Comparison of ENCODE assay signal across 51 mouse cellular contexts in genomic region chr14:32141723-32142122, GRCm38 (mm10). TPM values are rescaled to one million over a fixed set of nuclear protein-coding genes. Genes with fewer than 3 reads are reported as not detected.
"Had no signal": no experiment of that assay in that cellular context is flagged by ENCODE, and none has a peak within 500 bp of the region (broad histone marks: within the 10 kb centered on the region; RNA-seq: fewer than 3 reads in every experiment).

TSS of gene Msmb (plus strand) at chr14:32142023.

- H3K9me3 ChIP-seq: heart, embryonic 10.5 days; heart, embryonic 12.5 days; heart, embryonic 13.5 days; heart, embryonic 15.5 days; hindbrain, embryonic 10.5 days; hindbrain, embryonic 12.5 days; hindbrain, embryonic 15.5 days; intestine, embryonic 15.5 days; kidney, embryonic 15.5 days had no signal

- DNase-seq: heart, adult 2 months; heart, postnatal 10 days; heart, postnatal 14 days; heart, postnatal 36 days; heart, postnatal 4 days; kidney, adult 11 months; kidney, adult 18-20 months; kidney, adult 2 months; kidney, adult 8-10 months; kidney, adult 9 months; kidney, postnatal 10 days; kidney, postnatal 14 days; kidney, postnatal 25 days; kidney, postnatal 36 days; kidney, postnatal 4 days; layer of hippocampus, adult 9-11 months had no signal

- H3K36me3 ChIP-seq: heart, embryonic 10.5 days; heart, embryonic 12.5 days; heart, embryonic 13.5 days; heart, embryonic 15.5 days; hindbrain, embryonic 10.5 days; hindbrain, embryonic 12.5 days; hindbrain, embryonic 13.5 days; hindbrain, embryonic 15.5 days; intestine, embryonic 15.5 days; kidney, embryonic 15.5 days had no signal

- H3K9ac ChIP-seq: heart, embryonic 12.5 days; heart, embryonic 13.5 days; heart, embryonic 15.5 days; hindbrain, embryonic 12.5 days; hindbrain, embryonic 13.5 days; hindbrain, embryonic 14.5 days; hindbrain, embryonic 15.5 days; intestine, embryonic 15.5 days; kidney, embryonic 15.5 days had no signal

- H3K4me3 ChIP-seq: heart, adult 2 months; heart, embryonic 10.5 days; heart, embryonic 12.5 days; heart, embryonic 13.5 days; heart, embryonic 15.5 days; hindbrain, embryonic 10.5 days; hindbrain, embryonic 12.5 days; hindbrain, embryonic 13.5 days; hindbrain, embryonic 15.5 days; intestine, embryonic 15.5 days; kidney, embryonic 15.5 days; layer of hippocampus, adult 2 months had no signal

- H3K27ac ChIP-seq: heart, adult 2 months; heart, embryonic 10.5 days; heart, embryonic 13.5 days; heart, embryonic 15.5 days; hindbrain, embryonic 10.5 days; hindbrain, embryonic 12.5 days; hindbrain, embryonic 13.5 days; hindbrain, embryonic 14.5 days; hindbrain, embryonic 15.5 days; hindbrain, postnatal 0 days; intestine, embryonic 15.5 days; kidney, embryonic 15.5 days; kidney, postnatal 0 days; layer of hippocampus, adult 2 months had no signal

- ATAC-seq: hindbrain, embryonic 16.5 days; hindbrain, postnatal 0 days; inflammation-experienced regulatory T-cells, adult 6 months; intestine, embryonic 15.5 days; intestine, embryonic 16.5 days; intestine, postnatal 0 days had no signal

- H3K27me3 ChIP-seq: heart, embryonic 12.5 days; heart, embryonic 13.5 days; heart, embryonic 15.5 days; hindbrain, embryonic 12.5 days; hindbrain, embryonic 15.5 days; intestine, embryonic 15.5 days; kidney, embryonic 15.5 days had no signal

- H3K4me1 ChIP-seq: heart, embryonic 13.5 days; hindbrain, embryonic 10.5 days; hindbrain, embryonic 12.5 days; hindbrain, embryonic 13.5 days; hindbrain, embryonic 15.5 days; intestine, embryonic 15.5 days had no signal

- H3K4me2 ChIP-seq: heart, embryonic 11.5 days; heart, embryonic 12.5 days; heart, embryonic 13.5 days; heart, embryonic 15.5 days; hindbrain, embryonic 12.5 days; hindbrain, embryonic 13.5 days; hindbrain, embryonic 14.5 days; hindbrain, embryonic 15.5 days; intestine, embryonic 15.5 days; kidney, embryonic 15.5 days had no signal

RNA-seq across cellular contexts. Expression of gene Msmb, which starts in this region (rescaled TPM):
- total RNA-seq: heart, adult 2 months; heart, adult 8-10 months; heart, postnatal 10 days; heart, postnatal 14 days; heart, postnatal 25 days; heart, postnatal 36 days; heart, postnatal 4 days; hematopoietic stem cell, adult 5-6 weeks; hindbrain, postnatal 0 days; layer of hippocampus, adult 18-20 months; layer of hippocampus, adult 2 months; layer of hippocampus, adult 8-10 months; layer of hippocampus, postnatal 10 days; layer of hippocampus, postnatal 14 days; layer of hippocampus, postnatal 25 days had no signal
- polyA plus RNA-seq: heart, adult 2 months; heart, embryonic 10.5 days; heart, embryonic 11.5 days; heart, embryonic 12.5 days; heart, embryonic 13.5 days; heart, embryonic 14.5 days; heart, embryonic 15.5 days; heart, embryonic 16.5 days; heart, postnatal 0 days; hindbrain, embryonic 10.5 days; hindbrain, embryonic 11.5 days; hindbrain, embryonic 12.5 days; hindbrain, embryonic 13.5 days; hindbrain, embryonic 14.5 days; hindbrain, embryonic 15.5 days; hindbrain, embryonic 16.5 days; hindbrain, postnatal 0 days; inflammation-experienced regulatory T-cells, adult 6 months; intestine, embryonic 14.5 days; intestine, embryonic 15.5 days; intestine, embryonic 16.5 days; intestine, postnatal 0 days; kidney, adult 2 months; kidney, embryonic 14.5 days; kidney, embryonic 15.5 days; kidney, embryonic 16.5 days; kidney, postnatal 0 days; large intestine, adult 2 months had no signal
